Mouse (Mus musculus): ENCODE results near the gene Tra2a. TPM values are rescaled to one million over a fixed set of nuclear protein-coding genes. Genes with fewer than 3 reads are reported as not detected.

Tra2a gene
- total RNA-seq, 2 experiments from 2014 or later: 76.6 to 76.9 TPM

DNA sequence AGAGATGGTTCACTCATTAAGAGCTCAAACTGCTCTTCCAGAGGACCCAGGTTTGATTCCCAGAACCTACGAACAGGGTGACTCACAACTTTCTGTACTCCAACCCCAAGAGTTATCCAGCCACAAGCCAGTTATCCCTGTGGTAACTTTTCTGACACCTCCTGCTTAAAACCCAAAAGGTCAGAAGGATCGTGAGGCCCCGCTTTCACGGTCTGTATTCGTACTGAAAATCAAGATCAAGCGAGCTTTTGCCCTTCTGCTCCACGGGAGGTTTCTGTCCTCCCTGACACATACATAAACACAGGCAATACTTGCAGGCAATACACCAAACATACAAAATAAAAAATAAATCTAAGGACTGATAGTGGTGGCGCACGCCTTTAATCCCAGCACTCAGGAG lies 27.5 kb downstream of the Tra2a start:
- DNase-seq (ENCODE audit: low spot score in 2 of 2): peak; percentile 100

DNA sequence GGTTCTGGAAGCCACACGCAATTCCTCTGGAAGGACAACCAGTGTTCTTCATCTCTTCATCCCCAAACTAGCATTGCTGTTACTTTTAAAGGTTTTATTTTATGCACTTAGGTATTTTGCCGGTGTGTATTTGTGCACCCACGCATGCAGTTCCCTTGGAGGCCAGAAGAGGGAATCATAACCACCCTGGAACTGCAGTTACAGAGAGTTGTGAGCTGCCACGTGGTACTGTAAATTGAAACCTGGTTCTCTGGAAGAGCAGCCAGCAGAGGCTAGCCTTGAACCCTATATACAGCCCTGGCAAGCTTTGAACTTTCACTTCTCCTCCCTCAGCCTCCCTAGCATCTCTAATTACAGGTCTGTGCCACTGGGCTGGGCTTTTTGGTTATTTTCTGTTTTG lies 30.5 kb downstream of the Tra2a start:
- DNase-seq (ENCODE audit: low spot score in 2 of 2): no peak

DNA sequence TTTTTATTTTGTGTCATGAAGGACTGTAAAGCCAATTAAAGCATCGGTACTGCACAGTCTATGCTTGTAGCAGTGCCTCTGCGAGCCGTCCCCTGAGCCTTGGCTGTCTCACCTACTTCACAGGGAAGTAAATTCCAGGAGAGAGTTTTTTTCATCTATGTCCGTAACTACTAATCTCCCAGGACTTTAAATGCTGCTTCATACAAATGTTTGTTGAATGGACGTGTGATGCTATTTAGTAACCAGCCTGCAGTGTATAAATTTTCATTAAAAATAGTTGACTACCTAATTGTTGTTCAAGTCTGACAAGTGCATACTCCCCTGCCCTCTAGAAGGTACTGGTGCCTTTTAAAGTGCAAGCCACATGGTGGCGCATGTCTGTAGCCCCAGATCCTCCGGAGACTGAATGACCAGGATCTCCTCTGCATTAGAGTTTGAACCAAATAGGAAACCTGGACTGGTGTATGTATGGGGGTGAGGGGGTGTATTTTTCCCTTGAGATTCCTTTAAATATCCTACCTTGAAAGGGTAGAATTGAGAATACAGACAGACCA lies 35.6 kb downstream of the Tra2a start:
- DNase-seq (ENCODE audit: low spot score in 2 of 2): peak in 1 of 2 experiments; percentile 26

DNA sequence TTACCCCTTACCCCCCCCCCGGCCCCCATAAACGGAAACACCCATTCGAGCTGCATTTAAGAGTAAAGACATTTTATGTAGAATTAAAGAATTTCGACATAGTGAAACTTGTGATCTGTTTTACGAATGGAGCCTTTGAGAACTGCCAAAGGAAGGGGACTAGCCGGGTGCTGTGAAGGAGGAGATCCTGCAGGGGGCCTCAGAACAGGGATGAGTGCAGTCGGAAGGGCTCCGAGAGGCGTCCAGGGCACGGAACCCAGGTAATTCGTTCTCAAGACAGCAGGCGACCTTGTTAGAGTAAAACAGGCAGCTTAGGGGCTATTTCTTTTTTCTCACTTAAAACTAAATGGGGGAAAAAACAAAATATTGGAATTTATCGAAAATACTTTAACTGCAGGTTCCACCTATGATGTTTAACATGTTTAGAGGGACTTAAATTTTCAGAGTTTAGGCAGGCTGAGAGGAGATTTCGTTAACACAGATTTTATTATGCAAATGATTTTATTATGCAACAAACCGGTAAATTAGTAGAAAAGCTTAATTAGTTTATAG lies 36.6 kb downstream of the Tra2a start:
- DNase-seq (ENCODE audit: low spot score in 2 of 2): peak; percentile 19 to 38

DNA sequence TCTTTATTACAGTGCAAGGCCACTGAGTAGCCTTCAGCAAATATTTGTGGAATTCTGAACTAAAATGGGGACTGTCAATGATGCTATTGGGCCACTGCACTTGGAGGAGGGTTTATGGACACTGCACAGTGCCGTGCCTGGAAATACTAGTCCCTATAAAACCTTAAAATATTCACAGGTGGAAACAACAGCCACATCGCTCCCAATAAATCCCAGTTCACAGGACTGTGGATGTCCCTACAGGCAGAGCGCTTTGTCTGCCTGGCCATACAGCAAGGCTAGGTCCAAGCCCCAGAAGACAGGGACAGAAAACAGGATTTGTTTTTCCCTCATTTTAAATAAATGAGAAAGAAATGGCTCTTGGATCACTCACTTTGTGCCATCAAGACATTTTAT lies 38.1 kb downstream of the Tra2a start:
- DNase-seq (ENCODE audit: low spot score in 2 of 2): no peak

DNA sequence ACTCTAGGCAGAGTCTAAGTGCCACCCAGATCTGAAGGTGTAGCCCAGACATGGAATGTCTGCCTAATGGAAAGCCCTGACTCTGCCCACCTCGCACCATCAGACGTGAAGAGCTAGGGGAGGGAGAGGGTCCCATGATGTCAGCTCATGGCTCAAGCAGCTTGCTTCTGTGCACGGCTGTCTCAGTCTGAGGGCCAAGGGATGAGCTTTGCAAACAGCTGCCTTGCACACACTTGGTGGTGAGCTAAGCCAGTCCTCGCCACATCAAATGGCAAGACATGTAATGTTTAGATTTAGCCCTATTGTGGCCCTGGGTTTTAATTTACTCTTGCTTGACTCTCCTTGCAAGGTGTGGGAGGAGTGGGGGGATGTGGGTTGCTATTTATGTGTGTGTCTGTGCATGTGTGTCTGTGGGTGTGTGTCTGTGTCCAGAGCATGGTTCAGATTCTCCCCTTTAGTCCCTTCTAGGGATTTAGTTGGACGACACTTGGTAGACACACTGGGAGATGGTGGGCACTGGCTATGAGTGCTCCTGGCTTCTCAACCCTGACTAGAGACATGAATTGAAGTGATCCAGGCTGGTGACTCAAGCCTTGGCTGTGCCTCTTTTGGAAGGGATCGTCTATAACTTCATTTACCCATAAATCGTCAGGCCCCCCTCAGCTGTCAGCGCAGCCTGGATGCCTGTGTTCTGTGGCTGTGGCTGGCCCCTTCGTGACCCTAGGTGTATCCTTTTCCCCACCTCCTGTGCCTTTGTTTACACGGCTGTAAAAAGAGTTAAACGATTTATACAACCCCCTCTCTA lies 38.7 kb downstream of the Tra2a start:
- DNase-seq (ENCODE audit: low spot score in 2 of 2): no peak

DNA sequence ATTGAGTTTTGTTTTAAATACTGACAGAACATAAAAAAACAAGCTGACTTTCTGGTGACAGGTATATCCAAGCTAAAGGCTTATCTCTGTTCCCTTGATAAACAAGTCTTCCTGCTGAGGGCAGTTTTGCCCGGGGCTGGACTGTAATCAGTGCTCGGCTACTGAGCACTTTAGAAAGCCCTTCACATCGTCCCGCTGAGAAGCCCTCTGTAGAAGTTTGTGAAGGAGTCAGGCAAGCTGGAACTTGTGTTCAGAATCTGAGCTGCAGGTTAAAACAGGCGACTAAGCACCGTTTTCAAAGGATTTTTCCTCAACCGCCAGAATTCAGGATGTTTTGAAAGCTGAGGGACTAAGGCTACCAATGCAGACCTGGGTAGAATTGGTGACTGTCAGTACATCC lies 41.9 kb downstream of the Tra2a start:
- no peak for DNase-seq (ENCODE audit: low spot score in 2 of 2)

DNA sequence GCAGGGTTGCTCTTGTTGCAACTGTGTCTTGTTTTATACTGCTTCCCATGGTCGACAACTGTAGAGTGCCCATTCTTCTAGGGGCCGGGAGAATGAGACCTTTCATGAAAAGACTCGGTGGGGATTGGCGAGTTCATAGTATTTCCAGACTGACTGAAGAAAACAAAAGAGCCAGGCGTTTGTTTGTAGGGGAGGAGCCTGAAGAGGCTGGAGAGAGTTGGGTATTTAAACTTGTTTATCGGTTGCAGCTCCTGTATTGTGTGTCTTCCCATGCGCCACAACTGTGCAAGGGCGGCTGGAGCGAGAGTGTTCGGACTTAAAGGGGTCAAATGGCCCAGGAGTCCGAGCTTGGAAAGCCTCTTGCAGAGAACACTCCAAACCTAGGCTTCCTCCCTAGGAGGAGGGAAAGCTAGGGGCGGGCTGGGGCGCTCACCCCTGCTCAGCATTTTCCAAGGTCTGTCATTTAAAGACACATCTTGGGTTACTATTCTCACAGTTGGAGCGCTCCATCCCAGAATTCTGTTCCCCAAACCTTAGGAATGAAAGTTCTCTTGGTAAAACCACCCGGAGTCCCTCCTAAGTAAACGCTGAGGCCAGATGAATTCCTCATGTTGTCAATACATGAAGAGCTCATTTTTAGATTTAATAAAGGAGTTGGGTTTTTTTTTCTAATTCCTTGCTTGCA lies 43.8 kb downstream of the Tra2a start:
- DNase-seq (ENCODE audit: low spot score in 2 of 2): no peak

DNA sequence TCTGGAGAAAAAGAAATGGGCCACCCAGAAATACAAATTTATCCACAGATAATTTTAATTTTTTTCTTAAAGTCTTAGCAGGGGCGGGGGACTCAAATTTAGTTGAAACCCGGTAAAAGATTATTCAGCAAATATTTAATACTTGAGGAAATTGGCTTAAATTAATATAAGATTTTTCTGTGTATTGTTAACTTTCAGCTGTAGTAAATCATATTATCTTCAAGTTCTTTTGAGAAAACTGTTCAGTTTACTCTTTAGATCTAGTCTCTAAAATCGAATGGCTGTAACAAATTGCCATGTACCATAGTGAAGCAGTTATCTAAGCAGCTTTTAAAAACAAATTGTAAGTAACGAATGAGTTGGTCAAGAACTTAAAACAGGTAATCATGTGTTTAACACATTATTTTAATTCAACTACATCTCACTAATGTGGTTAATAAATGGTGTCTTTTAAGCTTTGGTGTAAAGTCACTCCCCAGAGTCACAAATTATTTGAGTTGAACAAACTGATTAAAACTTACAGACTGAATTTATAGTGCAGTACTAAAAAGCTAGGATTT lies 44.8 kb downstream of the Tra2a start:
- no peak for DNase-seq (ENCODE audit: low spot score in 2 of 2)

DNA sequence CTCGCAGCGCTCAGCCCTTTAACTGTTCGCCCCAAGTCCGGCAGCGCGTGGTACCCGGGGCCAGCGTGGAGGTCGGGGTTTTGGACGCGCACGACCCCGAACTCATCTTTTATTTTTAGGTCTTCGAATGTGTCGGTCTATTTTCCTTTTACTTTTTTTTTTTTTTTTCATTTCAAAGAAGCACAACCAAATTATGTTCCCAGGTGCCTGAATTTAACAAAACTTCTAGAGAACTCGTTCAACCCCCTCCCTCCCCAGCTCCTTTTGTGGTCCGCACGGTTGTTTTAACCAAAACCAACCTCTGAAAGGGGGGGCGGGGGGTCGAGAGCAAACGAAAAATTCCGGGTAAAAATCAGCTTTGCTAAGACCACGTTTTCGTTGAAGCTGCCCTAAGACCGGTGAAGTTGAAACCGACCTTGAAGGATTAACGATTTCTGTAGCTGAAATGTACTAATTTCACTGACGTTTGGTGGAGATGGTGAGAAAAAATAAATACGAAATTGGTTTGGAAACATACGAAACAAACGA lies 45.5 kb downstream of the Tra2a start:
- DNase-seq (ENCODE audit: low spot score in 2 of 2): no peak

DNA sequence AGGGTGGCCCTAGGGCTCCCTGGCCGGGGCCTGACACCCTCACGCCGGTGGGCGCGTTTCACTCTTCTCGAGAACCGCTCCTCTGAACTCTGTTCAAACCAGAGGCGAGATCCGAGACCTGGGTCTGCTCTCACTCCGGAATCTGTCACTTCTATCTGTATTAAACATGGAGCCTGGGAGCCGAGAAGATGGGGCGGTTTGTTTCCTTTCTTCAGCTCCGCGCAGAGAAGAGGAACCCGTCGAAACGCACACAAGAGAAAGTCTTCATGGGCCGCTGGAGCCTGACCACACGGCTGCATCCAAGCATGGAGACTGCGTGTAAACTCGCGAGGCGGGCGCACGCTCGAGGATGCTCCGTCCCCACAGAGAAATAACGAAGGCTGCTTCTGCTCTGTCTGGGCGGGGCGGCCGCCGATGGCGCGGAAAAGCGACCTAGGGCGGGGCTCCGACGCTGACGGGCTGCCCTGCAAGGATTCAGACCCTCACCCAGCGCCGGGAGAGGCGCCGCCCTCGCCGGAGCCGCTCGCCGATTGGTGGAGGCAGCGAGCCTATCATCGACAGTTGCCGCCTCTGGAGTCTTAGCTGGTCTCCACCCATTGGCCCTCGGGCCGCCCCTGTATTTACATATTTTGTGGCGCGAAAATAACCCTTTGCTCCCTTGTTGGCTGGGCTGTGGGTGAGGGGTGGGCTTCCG lies 46.1 kb downstream of the Tra2a start:
- peak; percentile 41 to 65 for DNase-seq (ENCODE audit: low spot score in 2 of 2)

DNA sequence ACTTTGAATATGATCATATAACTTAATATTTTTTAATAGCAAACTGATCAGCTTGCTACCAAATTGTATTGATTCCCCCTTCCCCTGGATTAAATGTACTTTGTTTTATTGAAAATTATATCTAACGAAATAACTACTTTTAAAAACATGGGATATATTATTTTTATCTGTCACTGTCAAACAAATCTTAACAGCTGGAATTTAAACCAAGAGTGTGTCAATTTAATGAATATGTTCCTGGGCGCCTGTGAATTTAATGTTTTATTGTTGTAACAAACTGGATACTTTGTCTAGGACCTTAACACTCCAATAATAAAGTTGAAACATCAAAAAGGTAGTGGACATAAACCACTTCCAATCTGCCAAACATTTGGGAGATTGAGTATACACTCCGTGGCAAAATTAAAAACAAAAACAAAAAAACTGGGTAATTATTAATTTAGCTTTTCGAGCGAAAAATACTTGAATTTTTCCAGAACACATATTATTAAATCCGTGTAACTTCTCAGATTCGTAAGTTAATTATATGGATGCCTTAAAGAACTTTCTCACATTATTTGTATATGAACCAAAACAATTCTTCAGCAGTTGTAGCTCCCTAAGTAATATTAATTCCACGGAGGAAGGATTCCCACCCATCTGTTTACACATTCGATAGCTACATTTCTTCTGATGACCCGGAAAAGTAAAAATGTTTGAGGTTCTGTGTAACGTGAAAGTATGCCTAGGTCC lies 46.9 kb downstream of the Tra2a start:
- no peak for DNase-seq (ENCODE audit: low spot score in 2 of 2)

DNA sequence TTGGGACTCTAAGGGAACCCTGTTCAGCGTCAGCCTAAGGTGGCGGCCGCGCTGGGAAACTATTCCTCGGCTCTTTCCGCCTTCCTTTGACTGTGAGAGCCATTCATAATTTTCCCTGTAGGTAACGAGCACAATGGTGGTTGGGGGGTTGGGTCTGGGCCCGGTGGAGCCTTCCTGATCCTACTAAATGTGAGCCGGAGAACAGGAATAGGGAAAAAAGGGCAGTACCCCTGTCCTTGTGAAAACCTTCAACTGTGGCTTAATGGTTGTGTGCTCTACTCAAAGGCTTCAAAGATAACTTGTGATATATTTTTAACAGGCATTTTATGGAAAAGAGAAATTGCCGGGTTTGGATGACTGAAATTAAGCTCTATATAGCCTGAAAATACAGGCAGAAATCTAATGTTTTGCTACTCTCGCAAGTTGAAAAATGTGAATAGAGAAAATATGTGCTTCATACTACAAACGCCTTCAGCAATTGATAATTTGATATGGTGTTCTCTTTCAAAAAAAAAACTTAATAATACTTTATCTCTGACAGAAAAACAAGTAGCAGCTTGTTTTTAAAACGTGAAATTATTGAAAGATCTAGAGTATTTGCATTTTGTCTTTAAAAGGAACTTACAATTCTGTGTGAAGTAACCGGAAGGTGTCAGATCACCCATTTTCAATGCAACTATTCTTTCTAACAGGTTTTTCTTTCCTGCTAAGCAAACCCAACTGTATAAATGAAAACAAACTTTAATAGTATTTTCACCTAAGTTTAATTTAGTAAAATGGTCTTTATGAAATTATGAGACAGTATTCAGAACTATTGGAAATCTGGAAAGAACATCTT lies 47.9 kb downstream of the Tra2a start:
- no peak for DNase-seq (ENCODE audit: low spot score in 2 of 2)

DNA sequence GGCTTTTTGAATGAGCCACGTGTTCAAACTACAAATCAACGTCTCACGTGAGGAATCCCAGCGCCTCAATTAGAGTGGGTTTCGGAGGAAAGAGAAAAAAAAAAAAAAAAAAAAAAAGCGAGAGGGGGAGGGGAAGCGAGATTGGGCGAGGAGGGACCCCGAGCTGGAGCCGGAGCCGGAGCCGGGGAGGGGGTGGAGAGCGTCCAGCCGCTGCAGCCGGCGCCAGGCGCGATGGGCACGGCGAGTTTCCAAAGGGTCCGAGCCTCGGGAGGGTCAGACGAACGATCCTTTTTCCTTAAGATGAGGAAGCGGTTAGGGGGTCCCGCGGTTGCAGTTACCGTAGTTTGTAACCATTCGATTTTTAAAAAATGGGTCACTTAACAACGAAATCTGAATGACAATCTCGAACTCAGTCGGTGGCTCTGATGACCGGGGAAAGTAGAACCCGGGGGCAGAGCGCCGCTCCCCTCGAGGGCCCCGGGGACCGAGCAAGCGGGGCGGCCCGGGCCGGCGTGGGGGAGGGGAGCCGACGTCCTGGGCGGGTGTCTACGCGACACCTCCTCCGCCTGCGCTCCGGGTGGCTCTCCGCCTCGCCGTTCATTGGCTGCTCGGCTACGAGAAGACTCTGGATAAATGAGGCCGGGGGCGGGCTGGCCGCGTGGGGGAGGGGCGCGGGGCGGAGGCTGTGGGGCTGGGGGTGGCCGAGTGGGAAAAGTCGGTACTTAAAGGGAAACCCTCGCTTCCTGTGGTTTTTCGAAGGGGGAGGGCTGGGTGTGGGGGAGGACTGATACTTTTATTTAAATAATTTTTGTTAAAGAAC lies 48.7 kb downstream of the Tra2a start, which contains the start of gene Igf2bp3:
Gene Igf2bp3, minus strand, starts transcription at position 30 of the 820 bp plus-strand sequence.
- DNase-seq (ENCODE audit: low spot score in 2 of 2): no peak

DNA sequence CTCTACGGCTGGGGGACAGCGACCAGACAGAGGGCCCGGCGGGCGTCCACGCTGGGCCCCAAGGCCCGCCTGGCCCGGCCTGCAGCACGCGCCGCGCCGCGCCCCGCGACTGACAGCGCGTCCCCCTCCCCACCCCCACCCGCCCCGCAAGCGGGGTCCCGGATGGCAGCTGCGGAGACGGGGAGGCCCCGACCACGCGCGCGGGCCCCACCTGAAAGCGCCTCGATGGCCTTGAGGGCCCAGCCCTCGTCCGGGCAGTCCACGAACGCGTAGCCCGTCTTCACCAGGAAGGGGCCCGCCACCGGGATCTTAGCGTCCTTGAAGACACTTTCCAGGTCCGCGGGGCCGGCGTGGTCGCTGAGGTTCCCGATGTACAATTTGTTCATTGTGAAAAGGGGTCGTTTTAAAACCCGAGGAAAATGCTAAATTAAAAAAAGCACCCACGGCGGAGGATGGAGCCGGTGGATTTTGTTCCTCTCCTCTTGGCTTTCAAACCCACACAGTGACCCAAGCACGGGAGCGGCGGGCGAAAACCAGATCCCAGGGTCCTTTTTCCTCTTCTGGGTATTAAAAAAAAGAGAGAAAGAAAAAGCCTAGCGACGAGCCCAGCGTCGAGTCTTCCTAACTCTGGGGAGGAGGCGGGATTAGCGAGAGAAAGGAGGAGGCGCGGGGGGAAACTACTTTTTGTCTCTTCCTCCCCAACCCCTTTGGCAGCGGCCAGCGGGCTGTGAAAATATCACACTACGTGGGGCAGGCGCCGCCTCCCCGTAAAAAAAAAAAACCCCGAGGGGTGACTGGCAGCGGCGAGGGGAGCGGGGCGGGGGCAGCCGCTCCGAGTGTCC lies 49.5 kb downstream of the Tra2a start:
- no peak for DNase-seq (ENCODE audit: low spot score in 2 of 2)

DNA sequence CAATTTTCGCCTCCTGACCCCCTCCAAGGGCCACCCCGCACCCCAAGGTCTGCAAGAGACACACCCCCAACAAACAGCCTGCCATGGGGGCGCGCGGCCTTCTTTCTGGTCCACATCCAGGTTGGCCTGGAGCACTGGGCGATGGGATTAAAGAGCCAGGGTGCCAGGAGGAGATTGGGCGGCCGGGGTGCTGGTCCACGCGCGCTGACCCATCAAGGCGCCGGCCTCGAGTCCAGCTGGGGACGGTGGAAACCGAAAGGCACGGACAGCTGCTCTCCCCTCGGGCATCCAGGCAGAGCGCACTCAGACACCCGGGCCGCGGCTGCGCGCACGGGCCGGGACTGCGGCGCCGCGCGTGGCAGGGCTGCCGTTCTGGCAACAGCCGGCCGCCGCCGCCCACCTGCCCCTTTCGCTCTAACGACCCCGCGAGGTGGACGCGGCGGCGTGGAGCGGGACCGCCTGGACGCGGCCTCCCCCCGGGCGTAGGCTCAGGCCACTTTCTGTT lies 50.2 kb downstream of the Tra2a start:
- no peak for DNase-seq (ENCODE audit: low spot score in 2 of 2)

DNA sequence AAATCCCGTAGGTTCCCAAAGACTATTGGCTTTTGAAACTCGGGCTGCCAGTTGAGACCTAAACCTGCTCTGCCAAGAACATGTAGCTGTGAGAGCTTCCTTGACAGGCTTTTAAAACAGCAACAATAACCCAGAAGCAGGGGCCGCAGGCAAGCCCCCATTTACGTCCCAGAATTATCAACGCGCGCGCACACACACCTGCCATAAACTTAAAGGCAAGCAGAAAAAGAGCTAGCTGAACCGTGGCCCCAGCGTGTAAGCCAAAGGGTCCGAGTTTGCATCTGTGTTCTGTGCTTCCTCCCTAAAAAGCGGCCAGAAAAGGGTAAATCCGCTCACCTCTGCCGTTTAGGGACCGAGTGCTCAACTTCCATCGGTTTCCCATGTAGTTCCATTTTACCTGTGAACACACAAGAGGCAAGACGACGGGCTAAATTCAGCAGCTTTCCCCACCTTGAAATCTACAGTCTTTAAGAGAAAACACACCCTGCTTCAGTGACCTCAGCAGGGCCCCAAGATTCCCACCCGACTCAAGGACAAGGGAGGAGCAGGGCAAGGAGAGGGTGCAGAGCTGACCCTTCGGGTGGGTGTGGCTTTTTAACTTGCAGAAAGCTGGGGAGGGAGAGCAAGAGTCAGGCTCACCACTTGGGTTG lies 50.8 kb downstream of the Tra2a start:
- DNase-seq (ENCODE audit: low spot score in 2 of 2): no peak
